Mouse (Mus musculus): Measurements from ENCODE around the gene Gtf3c4.

Gtf3c4 gene

DNA sequence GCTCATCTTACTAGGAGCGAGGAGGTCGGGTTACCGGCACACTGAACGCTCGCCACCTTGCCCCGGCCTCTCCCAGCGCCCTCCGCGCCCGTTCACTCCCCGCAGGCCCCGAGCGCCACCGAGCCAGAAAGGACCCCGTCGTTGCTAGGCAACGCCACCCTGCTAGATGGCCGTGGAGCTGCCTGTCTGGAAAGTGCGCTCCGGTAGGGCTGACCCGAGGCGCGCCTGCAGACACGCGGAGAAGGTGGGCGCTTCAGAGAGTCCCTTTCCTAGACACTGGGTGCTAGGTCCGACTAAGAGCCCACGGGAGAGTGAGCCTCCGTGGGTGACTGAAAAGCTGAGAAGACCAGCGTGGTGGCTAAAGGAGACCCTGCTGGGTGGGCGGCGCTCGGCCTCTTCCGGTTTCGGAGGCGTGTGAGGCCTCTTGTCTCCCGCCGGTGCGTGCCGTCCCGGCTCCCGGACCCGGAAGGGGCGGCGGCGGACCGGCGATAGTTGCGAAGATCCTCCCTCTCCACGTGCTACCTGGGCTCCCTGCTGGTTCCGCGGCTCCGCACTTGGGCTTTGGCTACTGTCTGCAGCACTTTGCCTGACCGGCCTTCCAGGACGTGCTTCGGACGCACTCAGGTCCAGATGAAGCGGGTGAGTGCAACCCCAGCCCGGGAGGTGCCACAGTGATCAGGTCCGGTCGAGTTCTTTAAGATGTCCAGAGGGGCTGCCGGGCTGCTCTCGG, at the start of gene Gtf3c4, which contains the start of gene Ddx31:
TSS of gene Gtf3c4 (minus strand) at position 139 of the 730 bp plus-strand sequence.
TSS of gene Ddx31 (plus strand) at position 185 of the 730 bp plus-strand sequence.
- peak; percentile 94 to 96 for DNase-seq

DNA sequence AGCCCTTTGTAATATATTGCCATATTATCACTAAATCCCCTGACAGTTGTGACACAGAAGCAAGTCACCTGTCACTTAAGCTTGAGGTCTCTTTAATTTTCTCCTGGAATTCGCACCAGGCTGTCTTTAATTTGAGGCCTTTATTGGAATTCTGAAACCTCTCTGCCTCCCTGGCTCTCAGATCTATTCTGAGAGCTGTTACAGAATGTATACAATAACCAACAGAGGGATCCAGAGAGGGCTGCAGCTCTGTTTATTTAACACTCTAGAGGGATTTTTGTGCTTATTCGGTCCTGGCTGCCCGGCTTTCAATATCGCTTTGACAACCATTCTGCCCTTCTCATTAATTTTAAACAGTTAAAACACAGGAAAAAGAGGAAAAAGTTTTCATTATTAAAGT, 44.8 kb upstream of the Gtf3c4 start:
- no peak for DNase-seq

DNA sequence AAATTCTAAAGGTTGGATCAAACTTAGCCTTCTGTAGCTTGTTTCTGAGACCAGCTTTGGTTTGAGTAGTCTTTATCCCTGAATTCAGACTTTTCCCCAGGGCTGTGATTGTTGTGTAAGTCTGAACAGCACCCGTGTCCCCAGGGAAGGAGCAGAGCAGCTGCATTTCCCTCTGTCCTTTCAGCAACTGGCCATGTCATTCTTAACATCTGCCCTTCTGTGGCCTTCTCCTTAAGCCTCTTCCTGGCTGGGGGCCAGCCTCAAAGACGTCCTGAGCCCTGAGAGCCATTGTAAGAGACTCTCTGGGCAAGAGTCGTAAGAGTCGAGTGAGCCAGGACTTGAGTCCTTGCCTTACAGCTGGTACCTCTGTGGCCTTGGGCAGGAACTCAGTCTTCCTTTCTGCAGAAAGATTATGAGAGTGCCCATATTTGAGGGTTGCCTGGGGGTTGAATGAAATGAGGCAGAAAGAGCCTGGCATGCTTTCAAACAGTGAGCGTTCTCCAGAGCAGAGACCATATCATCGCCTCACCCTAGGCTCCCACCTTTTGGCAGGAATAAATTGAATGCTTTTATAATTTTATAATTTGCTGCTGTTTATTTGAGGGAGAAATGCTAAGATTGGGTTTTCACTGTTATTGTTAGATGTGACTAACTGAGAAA, 42.8 kb upstream of the Gtf3c4 start:
- no peak for DNase-seq

DNA sequence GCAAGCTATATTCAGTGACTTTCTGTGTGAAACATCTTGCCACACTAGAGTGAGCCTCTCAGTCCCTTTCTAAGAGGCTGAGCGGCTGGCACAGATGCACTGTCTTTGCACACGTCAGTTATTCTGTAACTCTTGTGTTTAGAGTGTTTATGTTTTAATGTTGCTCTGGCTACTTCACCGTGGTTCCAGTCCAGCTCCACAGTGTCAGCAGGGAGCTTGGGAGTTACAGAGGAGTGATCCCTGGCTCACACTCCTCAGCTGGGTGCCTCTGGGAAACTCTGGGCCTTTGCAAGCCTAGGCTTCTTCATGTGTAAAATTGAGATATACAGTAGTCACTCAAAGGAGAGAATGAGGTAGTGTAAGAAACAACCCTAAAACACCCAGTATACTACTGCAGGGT, 41.9 kb upstream of the Gtf3c4 start:
- no peak for DNase-seq

DNA sequence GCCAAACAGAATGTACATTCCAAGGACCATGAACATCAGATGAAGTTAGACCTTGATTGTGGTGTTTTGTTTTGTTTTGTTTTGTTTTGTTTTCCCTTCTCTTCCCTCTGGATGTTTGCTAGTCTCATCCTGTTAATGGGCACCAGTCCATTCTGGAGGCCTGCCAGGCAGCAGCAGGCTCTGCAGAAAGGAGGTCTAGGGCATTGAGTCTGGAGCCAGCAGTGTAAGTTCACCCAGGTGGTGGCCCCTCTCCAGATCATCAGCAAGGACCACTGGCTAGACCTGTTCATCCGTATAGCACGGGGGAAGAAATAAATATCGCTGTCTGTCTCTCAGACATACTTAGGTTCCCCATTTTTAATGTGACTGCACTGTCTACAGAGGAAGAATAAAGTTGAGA, 41.1 kb upstream of the Gtf3c4 start:
- peak; percentile 19 to 39 for DNase-seq

DNA sequence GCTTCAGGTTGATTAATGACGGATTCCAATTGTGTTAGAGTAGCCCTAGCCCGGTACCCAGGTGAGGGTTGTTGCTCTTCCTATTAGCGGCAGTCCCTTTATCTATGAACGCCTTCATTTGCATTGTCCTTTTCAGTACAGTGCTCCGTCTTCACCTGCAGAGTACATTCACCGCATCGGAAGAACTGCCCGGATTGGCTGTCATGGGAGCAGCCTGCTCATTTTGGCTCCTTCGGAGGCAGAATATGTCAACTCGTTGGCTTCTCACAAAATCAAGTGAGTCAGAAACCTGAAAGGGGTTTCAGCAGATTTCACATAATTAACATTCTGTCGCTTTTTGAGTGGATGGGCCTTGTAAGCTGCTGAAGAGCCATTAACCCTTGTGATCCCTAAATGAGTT, 35.4 kb upstream of the Gtf3c4 start:
- DNase-seq, result no peak

DNA sequence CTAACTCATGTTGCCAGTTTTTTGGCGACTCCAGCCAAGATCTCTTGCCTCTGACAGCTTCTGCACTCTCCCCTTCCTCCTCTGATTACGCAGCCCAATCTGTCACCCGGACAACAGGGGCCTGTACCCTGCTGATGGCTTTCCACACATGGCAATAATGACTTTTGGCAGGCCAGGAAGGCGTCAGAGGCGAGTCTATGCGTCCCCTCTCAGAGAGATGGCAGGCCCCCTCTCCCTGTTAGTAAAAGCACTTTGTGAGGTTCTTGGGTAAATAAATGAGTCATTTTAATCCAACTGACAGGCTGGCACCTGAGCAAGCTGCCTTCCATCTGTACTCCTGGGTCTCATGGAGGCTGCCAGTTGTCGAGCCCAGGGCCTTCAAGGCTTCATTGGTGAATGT, 27.3 kb upstream of the Gtf3c4 start:
- peak; percentile 62 to 64 for DNase-seq

DNA sequence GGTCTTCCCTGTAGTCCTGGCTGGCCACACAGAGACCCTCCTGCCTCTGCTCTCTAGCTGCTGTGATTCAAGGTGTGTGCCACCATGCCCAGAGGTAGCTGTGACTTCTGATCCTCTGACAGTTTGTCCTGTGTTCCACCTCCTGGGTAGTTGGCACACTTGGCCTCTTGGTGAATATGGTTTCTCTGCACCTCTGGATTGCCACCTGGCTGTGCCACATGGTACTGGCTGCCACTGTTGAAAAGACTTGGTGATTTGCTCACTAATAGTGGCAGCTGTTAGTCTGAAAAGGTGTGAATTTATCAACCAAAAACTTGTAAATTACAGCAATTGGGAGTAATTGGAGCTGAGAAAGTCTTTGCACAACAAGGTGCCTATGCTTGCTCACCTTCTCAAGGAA, 23.7 kb upstream of the Gtf3c4 start:
- DNase-seq, result no peak

DNA sequence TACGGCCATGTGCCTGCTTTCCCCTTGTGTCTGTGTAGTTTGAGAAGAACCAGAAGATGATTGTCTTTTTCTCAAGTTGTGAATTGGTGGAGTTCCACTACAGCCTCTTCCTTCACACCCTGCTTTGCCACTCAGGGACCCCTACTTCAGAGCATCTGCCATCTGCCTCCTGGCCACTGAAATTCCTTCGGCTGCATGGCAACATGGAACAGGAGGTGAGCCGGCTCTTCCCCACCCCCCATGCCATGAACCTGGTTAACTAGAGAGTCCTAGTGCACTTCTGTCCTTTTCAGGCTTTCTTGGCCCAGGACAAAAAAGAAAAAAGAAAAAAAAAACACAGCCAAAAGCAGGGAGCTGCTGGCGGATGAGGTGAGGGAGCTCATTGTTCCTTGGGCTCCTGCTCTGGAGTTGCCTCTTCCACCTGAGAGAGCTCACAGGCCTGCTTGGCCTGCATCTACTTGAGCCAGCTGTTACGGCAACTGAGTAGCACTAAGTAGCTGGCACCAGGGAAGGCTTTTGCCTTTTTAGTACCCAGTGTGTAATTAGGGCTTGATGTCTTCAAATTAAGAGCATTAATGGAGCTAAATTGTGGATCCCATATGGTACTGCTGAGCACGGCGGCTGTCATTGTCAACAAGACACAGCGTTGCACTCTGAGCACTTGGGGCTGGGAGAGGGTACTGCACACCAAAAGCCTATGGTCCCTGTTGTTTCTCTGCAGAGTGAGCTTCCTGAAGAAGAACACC, 20.7 kb upstream of the Gtf3c4 start:
- no peak for DNase-seq

DNA sequence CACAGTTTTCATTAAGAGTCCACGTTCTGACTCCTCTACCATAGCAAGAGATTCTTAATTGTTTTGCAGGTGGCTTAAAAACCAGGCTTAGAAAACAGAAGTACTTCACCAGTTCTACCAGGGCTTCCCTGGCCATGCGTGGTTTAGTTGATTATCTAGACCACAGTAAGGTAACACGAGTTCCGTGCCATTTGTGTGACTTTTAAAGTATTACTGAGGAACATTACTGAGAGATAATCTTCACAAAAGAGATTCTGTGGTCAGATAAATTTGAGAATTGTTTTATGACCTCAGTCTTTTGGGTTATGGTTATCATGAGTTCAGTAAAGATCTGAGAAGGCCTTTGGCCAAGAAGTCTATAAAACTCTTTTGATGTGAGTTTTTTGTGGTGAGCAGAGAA, 19.1 kb upstream of the Gtf3c4 start:
- no peak for DNase-seq

DNA sequence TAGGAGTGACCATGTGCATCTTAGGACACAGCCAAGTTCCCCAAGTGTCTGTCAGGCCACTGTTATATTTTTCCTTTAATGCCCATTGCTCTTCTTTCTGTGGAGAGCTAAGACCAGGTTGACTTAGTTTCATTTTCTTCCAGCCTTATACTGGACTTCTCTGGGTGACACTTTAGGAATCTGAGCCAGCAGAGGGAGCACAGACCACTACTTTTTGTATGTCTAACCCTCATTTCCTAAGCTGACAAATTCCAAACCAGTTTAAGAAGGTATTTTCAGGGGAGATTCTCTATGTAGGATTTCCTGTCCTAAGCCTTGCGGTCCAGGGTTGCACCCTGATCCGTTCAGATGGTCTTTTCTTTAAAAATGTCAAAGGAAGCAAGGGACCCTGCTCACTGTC, 15.6 kb upstream of the Gtf3c4 start:
- no peak for DNase-seq

DNA sequence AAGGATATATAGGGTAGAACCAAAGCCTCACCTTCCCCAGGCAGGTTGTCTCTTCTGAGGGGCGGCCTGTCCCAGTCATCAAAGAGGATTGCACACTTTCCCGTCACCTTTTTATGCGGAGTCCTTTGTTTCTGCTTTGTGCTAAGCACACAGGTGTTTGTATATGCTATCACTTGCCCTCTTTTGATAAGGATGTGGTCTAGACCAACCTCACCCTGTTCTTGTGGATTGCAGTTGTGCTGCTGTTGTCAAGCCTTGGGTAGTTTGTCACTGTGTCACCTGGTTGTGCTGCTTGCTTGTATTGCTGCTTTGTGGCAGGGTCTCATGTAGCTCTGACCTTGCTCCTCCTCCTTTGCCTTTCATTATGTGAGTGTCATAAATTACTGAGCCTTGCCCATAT, 12.4 kb upstream of the Gtf3c4 start:
- DNase-seq, result no peak

DNA sequence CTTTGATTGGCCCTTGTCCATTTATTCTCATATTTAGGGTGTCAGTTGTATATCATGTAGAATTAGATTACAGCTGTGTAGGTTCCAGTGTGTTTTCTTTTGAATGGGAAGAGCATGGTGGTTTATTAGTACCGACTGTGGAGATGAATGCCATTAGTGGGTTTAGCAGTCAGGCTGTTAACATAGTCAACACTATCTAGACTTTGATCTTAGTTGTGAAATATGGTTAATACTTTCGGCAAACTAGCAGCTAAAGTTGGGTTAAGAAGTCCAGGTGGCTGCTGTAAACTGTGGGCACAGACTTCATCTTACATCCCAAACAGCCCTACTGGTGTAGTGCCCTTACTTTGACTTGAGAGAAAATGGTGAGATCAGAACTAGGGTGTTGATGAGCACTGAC, 8.7 kb upstream of the Gtf3c4 start:
- no peak for DNase-seq

DNA sequence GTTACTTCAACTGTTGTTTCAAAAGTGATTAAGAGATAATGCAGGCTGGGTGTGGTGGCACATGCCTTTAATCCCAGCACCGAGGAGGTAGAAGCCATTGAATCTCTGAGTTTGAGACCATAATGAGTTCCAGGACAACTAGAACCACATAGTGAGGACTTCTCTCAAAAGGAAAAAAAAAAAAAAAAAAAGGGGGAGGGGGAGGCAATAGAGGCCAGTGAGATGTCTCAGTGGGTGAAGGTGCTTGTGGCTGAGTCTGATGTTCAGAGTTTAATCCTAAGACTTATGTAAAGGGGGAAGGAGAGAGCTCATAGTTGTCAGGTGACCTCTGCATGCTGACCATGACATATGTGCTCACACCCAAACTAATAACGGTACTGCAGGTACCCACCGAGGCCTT, 1.9 kb upstream of the Gtf3c4 start:
- no peak for DNase-seq

DNA sequence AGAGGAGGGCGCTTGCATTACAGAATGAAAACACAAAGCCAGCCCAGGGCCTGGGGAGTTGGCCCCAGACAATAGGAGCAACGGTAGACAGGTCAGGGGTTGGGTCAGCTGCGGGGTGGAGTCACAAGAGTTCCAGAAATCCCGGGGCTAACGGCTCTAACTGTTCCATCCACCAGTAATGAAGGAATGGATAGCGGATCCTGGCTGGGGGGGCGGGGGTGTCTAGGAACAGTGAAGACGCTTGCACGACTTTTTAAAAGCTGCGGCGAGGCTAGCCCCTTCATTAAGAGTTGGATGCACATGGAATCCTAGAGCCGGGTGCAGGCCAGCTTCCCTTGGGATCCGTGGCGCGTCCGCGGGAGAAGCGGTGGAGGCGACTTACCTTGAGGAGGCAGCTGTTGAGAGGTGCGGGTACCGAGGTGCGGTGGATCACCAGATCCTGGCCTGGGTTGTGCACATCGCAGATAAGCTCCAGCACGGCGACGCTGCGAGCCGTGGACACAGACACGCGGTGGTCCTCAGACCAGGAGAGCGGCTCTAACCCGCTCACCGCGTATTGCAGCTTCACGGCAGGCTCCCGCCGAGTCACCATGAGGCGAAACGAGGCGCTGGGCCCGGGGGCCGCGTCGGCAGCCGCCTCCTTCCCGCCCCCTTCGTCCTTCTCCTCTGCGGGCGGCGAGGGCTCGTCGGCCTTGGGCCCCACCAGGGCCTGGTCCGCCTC, 499 bp downstream of the Gtf3c4 start:
- no peak for DNase-seq

DNA sequence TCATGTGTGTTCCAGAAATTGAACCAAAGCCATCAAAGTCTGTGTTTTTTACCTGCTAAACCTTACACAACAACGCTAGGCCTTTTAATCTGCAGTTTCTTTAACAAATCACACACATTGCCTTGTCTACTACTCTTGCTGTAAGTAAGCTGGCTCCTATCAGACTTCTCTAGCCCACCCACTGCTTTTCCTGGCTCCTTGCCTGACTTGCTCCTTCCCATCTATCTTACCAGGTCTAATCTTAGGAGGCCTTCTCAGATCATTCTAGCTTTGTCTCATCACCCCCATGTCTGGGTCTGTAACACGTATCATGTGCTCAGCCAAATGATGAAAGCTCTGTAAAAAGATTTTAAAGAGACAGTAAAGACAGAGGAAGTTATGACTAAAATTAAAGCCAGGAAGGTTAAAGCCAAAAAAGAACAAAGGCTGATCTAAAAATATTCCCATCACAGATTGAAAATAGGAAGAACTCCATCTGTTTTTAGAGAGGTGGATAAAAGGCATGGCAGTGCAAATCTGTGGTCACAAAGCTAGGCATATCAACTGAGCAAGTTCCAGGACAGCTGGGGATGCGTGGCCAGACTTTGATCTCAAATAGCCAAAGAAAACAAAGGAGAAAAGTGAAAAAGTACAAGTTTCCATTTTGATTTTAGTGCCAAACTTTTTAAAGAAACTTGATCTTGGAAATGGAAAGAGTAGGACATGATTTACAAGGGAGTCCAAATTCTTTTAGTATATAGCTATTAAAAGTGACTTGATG, 3.8 kb downstream of the Gtf3c4 start:
- peak; percentile 31 to 42 for DNase-seq

DNA sequence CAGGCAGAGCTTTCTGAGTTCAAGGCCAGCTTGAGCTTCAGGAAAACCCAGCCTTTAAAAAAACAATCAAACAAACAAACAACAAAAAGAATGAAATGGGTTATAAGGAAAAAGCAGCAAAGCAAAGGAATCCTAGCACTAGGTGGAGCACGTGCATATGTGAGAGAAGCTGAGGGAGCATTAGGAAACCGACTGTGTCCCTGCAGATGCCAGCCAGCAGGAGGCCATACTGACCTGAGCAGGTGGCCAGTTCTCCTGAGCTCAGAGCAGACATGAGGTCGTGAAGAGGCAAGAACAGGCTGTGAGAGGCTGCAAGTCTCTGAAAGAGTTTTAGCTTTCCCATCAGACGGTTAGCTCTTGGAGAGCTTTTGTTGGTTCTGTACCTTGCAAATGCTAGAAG, 10.9 kb downstream of the Gtf3c4 start:
- DNase-seq, result peak in 1 of 2 experiments; percentile 10

DNA sequence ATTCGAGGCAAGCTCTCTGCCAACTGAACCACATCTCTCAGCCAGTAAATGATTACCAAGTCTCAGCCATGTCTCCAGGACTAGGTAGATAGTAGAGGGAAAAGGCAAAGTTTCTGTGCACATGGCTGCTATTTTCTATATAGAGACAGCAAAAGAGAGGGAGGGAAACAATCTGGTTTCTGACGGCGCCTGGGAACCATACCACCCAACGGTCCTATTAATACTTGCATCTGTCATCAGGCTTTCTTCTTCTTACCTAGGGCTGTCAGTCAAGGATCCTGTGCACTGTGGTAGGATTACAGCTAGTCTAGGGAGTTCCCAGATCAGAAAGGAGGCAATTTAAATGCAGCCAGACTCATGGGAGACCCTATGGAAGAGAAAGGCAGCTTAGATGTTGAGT, 21.3 kb downstream of the Gtf3c4 start:
- DNase-seq, result no peak

DNA sequence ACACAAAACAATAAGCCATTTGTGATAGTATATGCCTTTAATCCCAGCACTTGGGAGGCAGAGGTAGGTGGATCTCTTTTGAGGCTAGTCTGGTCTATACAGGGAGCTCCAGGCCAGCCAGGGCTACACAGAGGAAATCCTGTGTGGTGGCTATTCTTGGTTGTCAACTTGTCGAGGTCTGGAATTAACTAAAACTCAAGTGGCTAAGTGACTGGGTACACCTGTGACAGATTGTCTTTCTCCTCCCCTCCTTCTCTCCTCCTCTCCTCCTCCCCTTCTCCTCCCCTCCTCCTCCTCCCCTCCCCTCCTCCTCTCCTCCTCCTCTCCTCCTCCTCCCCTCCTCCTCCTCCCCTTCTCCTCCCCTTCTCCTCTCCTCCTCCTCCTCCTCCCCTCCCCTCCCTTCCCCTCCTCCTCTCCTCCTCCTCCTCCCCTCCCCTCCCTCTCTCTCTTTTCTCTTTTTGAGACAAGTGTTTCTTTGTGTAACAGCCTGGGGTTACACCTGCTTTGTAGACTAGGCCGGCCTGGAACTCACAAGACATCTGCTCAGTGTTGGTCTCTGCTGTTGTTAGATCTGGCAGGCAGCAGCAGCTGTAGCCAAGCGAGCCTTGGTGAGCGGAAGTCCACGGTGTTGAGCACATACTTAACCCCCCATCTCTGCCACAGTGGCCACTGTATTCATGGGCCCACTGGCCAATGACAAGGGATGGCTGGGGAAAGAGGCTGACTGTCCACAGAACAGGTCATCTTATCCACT, 29.7 kb downstream of the Gtf3c4 start:
- DNase-seq, result no peak

DNA sequence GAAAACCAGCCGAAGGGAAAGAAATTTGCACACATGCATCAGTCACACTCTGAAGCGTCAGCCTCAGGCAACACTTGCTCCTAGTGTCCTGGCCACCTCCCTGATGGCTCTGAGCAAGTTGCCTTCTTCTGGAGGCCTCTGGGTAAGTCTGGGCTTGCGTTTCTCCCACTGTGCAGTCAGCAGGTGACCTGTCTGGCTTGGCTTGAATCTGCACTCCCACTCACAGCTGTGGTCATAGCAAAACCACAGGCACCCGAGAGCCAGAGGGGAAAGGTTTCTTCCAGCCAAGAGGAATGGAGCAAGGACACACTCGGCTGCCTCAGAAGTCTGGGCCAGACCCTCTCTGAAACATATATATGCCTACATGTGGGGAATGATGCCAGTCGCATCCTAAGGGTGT, 31.3 kb downstream of the Gtf3c4 start:
- no peak for DNase-seq

DNA sequence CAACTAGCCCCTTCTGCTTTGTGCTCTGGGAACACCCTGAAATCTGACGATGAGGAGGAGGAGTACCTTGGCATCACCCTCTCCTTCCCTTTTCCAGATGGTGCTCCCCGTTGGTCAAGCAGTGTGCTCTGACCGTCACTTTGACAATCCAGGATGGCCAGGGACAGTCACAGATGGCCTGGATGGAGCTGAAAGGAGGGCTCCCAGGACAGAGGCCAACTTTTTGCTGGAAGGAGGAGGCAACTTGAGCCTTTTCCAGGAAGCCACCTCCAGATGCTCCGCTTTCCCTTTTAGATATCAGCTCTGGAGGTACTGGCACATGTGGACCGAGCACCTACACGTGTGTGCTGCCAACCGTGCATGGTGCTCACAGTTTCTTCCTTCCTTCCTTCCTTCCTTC, 36.8 kb downstream of the Gtf3c4 start:
- DNase-seq, result peak in 1 of 2 experiments; percentile 6

DNA sequence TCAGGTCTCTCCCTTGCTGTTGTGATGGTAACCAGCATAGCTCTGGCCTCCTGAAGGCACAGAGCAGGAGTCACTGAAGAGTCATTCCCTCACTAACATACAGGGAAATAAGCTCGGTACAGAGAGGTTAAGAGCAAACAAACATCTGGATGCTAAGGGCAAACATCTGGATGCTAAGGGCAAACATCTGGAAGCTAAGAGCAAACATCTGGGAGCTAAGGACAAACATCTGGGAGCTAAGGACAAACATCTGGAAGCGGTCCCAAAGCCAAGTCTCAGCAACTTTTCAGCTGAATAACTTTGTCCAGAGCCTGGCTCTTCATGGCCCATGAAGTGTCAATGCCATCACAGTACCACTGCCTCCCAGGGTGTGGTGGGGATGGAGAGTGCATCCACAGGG, 40.6 kb downstream of the Gtf3c4 start:
- DNase-seq, result no peak
